Mouse (Mus musculus) CH12.LX (cell line): Measurements from ENCODE around the gene Slc38a7. TPM values are rescaled to one million over a fixed set of nuclear protein-coding genes. Genes with fewer than 3 reads are reported as not detected.

Experiments used
- DNase-seq: peaks from one replicate; pipeline ENCODE4 v3.0.0-alpha.2; 2013; ENCODE audit errors: extremely low read depth
- H3K27ac ChIP-seq: 2 replicates; pipeline ENCODE4 v1.5.1; 2012; ENCODE audit warnings: low read depth, mild to moderate bottlenecking, control low read depth, moderate library complexity; ENCODE audit not compliant: insufficient read depth
- H3K27me3 ChIP-seq: replicated peaks from 2 replicates; pipeline ENCODE3; 2012; ENCODE audit warnings: inconsistent platforms
- H3K36me3 ChIP-seq, 2 experiments: replicated peaks in 1 of 2; 2 replicates each; pipeline versions ENCODE3 to v1.6.1; 2012; ENCODE audit warnings: inconsistent platforms in 1 of 2, low read length in 1 of 2, mild to moderate bottlenecking in 1 of 2, mixed read lengths in 1 of 2, moderate library complexity in 1 of 2; ENCODE audit not compliant: control insufficient read depth in 1 of 2, insufficient read depth in 1 of 2
- H3K4me1 ChIP-seq, 2 experiments: 2 replicates each; pipeline ENCODE4 v1.6.1; 2012; ENCODE audit warnings: inconsistent platforms in 1 of 2, moderate library complexity in 1 of 2; ENCODE audit not compliant: insufficient read depth in 2 of 2, control insufficient read depth in 1 of 2
- H3K4me2 ChIP-seq: 2 replicates; pipeline ENCODE4 v1.6.1; 2012; ENCODE audit warnings: low read depth, mild to moderate bottlenecking, control low read depth; ENCODE audit not compliant: poor library complexity, insufficient read depth, severe bottlenecking
- H3K4me3 ChIP-seq, 3 experiments: fragments of 150-350 bp in 1 of 3; sonication (generic) in 1 of 3; replicated peaks in 1 of 3; 2 replicates each; pipeline versions ENCODE3 to v1.5.1; 2011 to 2012; ENCODE audit warnings: low read depth in 2 of 3, low read length in 2 of 3, mild to moderate bottlenecking in 2 of 3, moderate library complexity in 2 of 3, control low read depth in 1 of 3, improper control_type of control experiment in 1 of 3, inconsistent platforms in 1 of 3, mixed read lengths in 1 of 3; ENCODE audit not compliant: poor library complexity in 1 of 3
- H3K79me2 ChIP-seq: replicated peaks from 2 replicates; pipeline ENCODE4 v1.6.1; 2012; ENCODE audit warnings: mild to moderate bottlenecking, moderate library complexity; ENCODE audit not compliant: control insufficient read depth, poor library complexity, insufficient read depth, severe bottlenecking; ENCODE audit errors: extremely low read depth
- H3K9ac ChIP-seq: 2 replicates; pipeline ENCODE4 v1.6.1; 2012; ENCODE audit warnings: low read depth, mild to moderate bottlenecking, control low read depth, moderate library complexity; ENCODE audit not compliant: insufficient read depth
- H3K9me3 ChIP-seq: replicated peaks from 2 replicates; pipeline ENCODE3; 2012; ENCODE audit warnings: low read length, inconsistent platforms, mixed read lengths
- BHLHE40 ChIP-seq: IDR thresholded peaks from 2 replicates; pipeline ENCODE4 v1.6.1; 2011; ENCODE audit warnings: mild to moderate bottlenecking, low read depth, low read length, improper control_type of control experiment
- CHD2 ChIP-seq: IDR thresholded peaks from 2 replicates; pipeline ENCODE4 v1.6.1; 2011; ENCODE audit warnings: low read length, improper control_type of control experiment
- CTCF ChIP-seq, 2 experiments: IDR thresholded peaks in 1 of 2; conservative IDR thresholded peaks in 1 of 2; 2 replicates each; pipeline ENCODE4 v1.5.1; 2011 to 2012; ENCODE audit warnings: low read depth in 2 of 2, low read length in 2 of 2, improper control_type of control experiment in 1 of 2, inconsistent platforms in 1 of 2, mild to moderate bottlenecking in 1 of 2, moderate library complexity in 1 of 2
- E2F4 ChIP-seq: IDR thresholded peaks from 2 replicates; pipeline ENCODE4 v1.6.1; 2011; ENCODE audit warnings: low read depth, low read length, improper control_type of control experiment; ENCODE audit not compliant: insufficient replicate concordance
- ELF1 ChIP-seq: IDR thresholded peaks from 2 replicates; pipeline ENCODE4 v1.6.1; 2014; ENCODE audit warnings: low read depth, mild to moderate bottlenecking, inconsistent platforms, low read length, improper control_type of control experiment
- EP300 ChIP-seq: IDR thresholded peaks from 2 replicates; pipeline ENCODE4 v1.6.1; 2011; ENCODE audit warnings: low read length, improper control_type of control experiment
- ETS1 ChIP-seq: conservative IDR thresholded peaks from 2 replicates; pipeline ENCODE4 v1.6.1; 2012; ENCODE audit warnings: low read depth, mild to moderate bottlenecking, inconsistent platforms, low read length, improper control_type of control experiment, moderate library complexity
- HCFC1 ChIP-seq: IDR thresholded peaks from 2 replicates; pipeline ENCODE4 v1.6.1; 2012; ENCODE audit warnings: low read depth, mild to moderate bottlenecking, inconsistent platforms, low read length, improper control_type of control experiment
- IRF4 ChIP-seq: IDR thresholded peaks from 2 replicates; pipeline ENCODE4 v1.6.1; 2014; ENCODE audit warnings: low read depth, mild to moderate bottlenecking, inconsistent platforms, low read length, improper control_type of control experiment
- KAT2A ChIP-seq: IDR thresholded peaks from 2 replicates; pipeline ENCODE4 v1.6.1; 2012; ENCODE audit warnings: low read length, improper control_type of control experiment, inconsistent platforms; ENCODE audit not compliant: insufficient replicate concordance
- MAX ChIP-seq: IDR thresholded peaks from 2 replicates; pipeline ENCODE4 v1.6.1; 2011; ENCODE audit warnings: low read length, improper control_type of control experiment
- MAZ ChIP-seq: IDR thresholded peaks from 2 replicates; pipeline ENCODE4 v1.6.1; 2012; ENCODE audit warnings: low read depth, mild to moderate bottlenecking, inconsistent platforms, low read length, improper control_type of control experiment, moderate library complexity
- MEF2A ChIP-seq: IDR thresholded peaks from 2 replicates; pipeline ENCODE4 v1.6.1; 2014; ENCODE audit warnings: low read depth, mild to moderate bottlenecking, inconsistent platforms, low read length, improper control_type of control experiment, borderline replicate concordance
- MXI1 ChIP-seq: IDR thresholded peaks from 2 replicates; pipeline ENCODE4 v1.6.1; 2011; ENCODE audit warnings: mild to moderate bottlenecking, low read depth, low read length, improper control_type of control experiment
- NELFE ChIP-seq: IDR thresholded peaks from 2 replicates; pipeline ENCODE4 v1.6.1; 2011; ENCODE audit warnings: low read depth, low read length, improper control_type of control experiment
- PAX5 ChIP-seq: IDR thresholded peaks from 2 replicates; pipeline ENCODE4 v1.6.1; 2012; ENCODE audit warnings: low read length, inconsistent platforms, mixed read lengths
- POLR2AphosphoS2 ChIP-seq: IDR thresholded peaks from 2 replicates; pipeline ENCODE4 v1.6.1; 2011; ENCODE audit warnings: low read depth, low read length, improper control_type of control experiment
- RAD21 ChIP-seq: IDR thresholded peaks from 2 replicates; pipeline ENCODE4 v1.6.1; 2011; ENCODE audit warnings: low read depth, mild to moderate bottlenecking, low read length, improper control_type of control experiment, moderate library complexity
- SIN3A ChIP-seq: IDR thresholded peaks from 2 replicates; pipeline ENCODE4 v1.6.1; 2012; ENCODE audit warnings: low read length, improper control_type of control experiment, inconsistent platforms
- TCF12 ChIP-seq: IDR thresholded peaks from 2 replicates; pipeline ENCODE4 v1.6.1; 2014; ENCODE audit warnings: low read depth, mild to moderate bottlenecking, inconsistent platforms, low read length, improper control_type of control experiment
- UBTF ChIP-seq: IDR thresholded peaks from 2 replicates; pipeline ENCODE4 v1.6.1; 2012; ENCODE audit warnings: low read depth, mild to moderate bottlenecking, inconsistent platforms, low read length, improper control_type of control experiment, moderate library complexity
- ZMIZ1 ChIP-seq: IDR thresholded peaks from 2 replicates; pipeline ENCODE4 v1.6.1; 2012; ENCODE audit warnings: low read depth, mild to moderate bottlenecking, inconsistent platforms, low read length, improper control_type of control experiment
- ZNF384 ChIP-seq: IDR thresholded peaks from 2 replicates; pipeline ENCODE4 v1.6.1; 2012; ENCODE audit warnings: low read depth, low read length, improper control_type of control experiment, inconsistent platforms
- dilution Hi-C: fragments of 300-500 bp; cut with MboI; formaldehyde crosslinking; loops from 2 replicates; pipeline ENCODE4 v1.14.3; 2020; ENCODE audit warnings: low sequenced_read_pairs; ENCODE audit not compliant: extremely low pct_unique_long_range_greater_than_20kb, extremely low pct_ligation_motif_present
- in situ Hi-C: fragments of 300-500 bp; cut with MboI; formaldehyde crosslinking; loops from 3 replicates; pipeline ENCODE4 v1.14.3; 2019; ENCODE audit warnings: low sequenced_read_pairs, low pct_ligation_motif_present, low pct_unique_long_range_greater_than_20kb, mixed read lengths
- polyA plus RNA-seq: library from polyadenylated mRNA; unstranded; fragments of >175 nt; gene quantifications from 2 replicates; pipeline ENCODE4 v1.2.1, GENCODE M21; 2012; ENCODE audit warnings: low read depth; ENCODE audit not compliant: insufficient read length
- total RNA-seq, 2 experiments: library from RNA; depleted of rRNA; stranded (reverse); fragments of 300-350 nt in 1 of 2; fragments of >200 nt in 1 of 2; gene quantifications; 2 replicates each; pipeline ENCODE4 v1.2.3; 2012 to 2014

The Slc38a7 gene
- total and polyA plus RNA-seq, 3 experiments = 13.9 to 33.2 (median 31.0) TPM

GRCm38 (mm10) chr8:95848061-95848551 is 5.2 kb downstream of the Slc38a7 start:
- in situ Hi-C loops (no loop called here), dilution Hi-C loops (no loop called here)
- Histone ChIP-seq H3K9ac (no peak overlapping the region), H3K4me2 (no peak overlapping the region), H3K27ac (no peak overlapping the region), H3K4me3 (no peak overlapping the region), H3K27me3 (no peaks in the 10 kb centered on the region), H3K4me1 (peaks cover 10 to 21% of the 10 kb centered on the region in 2 experiments), H3K79me2 (peaks cover 3% of the 10 kb centered on the region; the same call in 1 of the 2 replicates)
- DNase-seq = no peak
- TF ChIP-seq SIN3A = no peak
- TF ChIP-seq UBTF = no peak
- no peak for TF ChIP-seq ZNF384
- TF ChIP-seq CHD2 = no peak
- no peak for TF ChIP-seq CTCF (conservative IDR thresholded peaks at IDR 0.05 in 1 of 2, IDR thresholded peaks at IDR 0.05 in 1 of 2; ENCODE audit: low read depth in 2 of 2, low read length in 2 of 2)
- no peak for TF ChIP-seq BHLHE40
- no peak for TF ChIP-seq ETS1
- no peak for TF ChIP-seq MAX
- no peak for TF ChIP-seq IRF4
- no peak for TF ChIP-seq TCF12
- TF ChIP-seq KAT2A = no peak
- TF ChIP-seq NELFE = no peak
- no peak for TF ChIP-seq EP300
- TF ChIP-seq, all 38 proteins: peak for 0
- no peaks in the 10 kb centered on the region for H3K9me3 ChIP-seq
- peaks cover 48 to 66% of the 10 kb centered on the region in 2 experiments for H3K36me3 ChIP-seq

GRCm38 (mm10) chr8:95845026-95845425 is 8.3 kb downstream of the Slc38a7 start:
- dilution Hi-C loops = no loop called here
- peaks cover 70 to 84% of the 10 kb centered on the region in 2 experiments for H3K36me3 ChIP-seq

More at GRCm38 (mm10) chr8:95845026-95845425, 8.3 kb downstream of the Slc38a7 start:
- peaks cover 3 to 9% of the 10 kb centered on the region in 2 experiments for H3K4me1 ChIP-seq
- in situ Hi-C loops = no loop called here
- no peak overlapping the region for H3K4me3 ChIP-seq
- 0 out of 2 replicates have a peak, but pooled peaks cover 1% of the 10 kb centered on the region for H3K79me2 ChIP-seq
- no peaks in the 10 kb centered on the region for H3K27me3 ChIP-seq
- H3K4me2 ChIP-seq = no peak overlapping the region
- no peaks in the 10 kb centered on the region for H3K9me3 ChIP-seq
- no peak overlapping the region for H3K27ac ChIP-seq
- no peak for TF ChIP-seq IRF4
- TF ChIP-seq MAX = no peak
- no peak for TF ChIP-seq MXI1
- TF ChIP-seq PAX5 = no peak
- TF ChIP-seq RAD21 = no peak
- TF ChIP-seq ETS1 = no peak
- TF ChIP-seq MAZ = no peak
- TF ChIP-seq ZMIZ1 = no peak
- TF ChIP-seq BHLHE40 = no peak
- TF ChIP-seq TCF12 = no peak
- no peak for TF ChIP-seq ELF1
- no peak for TF ChIP-seq POLR2AphosphoS2
- TF ChIP-seq HCFC1 = no peak
- no peak for TF ChIP-seq E2F4
- TF ChIP-seq ZNF384 = no peak
- no peak for TF ChIP-seq MEF2A
- no peak overlapping the region for H3K9ac ChIP-seq
- no peak for DNase-seq
